Mouse (Mus musculus): ENCODE measurements around the gene Phf21b. TPM values are rescaled to one million over a fixed set of nuclear protein-coding genes. Genes with fewer than 3 reads are reported as not detected.
A peak's percentile ranks its signal among the peaks of the same experiment; 100 is the strongest.

Gene Phf21b
- polyA plus RNA-seq, 1 experiment from 2014 or later, result 18.8 TPM

DNA sequence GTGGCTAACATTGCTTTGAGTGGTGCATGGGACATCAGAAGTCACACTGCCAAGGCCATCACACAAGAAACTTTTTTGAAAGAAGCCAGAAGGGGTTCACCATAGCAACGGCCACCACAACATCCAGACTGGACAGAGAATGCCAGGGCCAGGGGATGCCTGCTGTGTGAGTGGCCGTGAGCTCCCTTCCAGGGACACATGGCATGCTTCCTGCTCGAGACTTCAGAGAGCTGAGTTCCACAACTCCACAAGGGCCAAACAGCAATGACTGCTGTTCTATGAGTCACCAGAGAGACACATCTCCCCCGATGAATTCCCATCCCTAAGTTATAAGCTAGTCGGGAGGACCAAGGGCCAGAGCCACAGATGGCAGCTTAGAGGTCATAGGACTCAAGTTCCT lies 44.7 kb downstream of the Phf21b start:
- no peak for ATAC-seq
- Histone ChIP-seq H3K4me1 (replicated peaks) (peaks cover 72% of the 10 kb centered on the region), H3K27me3 (no peaks in the 10 kb centered on the region), H3K27ac (no peak overlapping the region), H3K36me3 (peaks cover 27% of the 10 kb centered on the region), H3K4me3 (replicated peaks) (no peak overlapping the region), H3K4me2 (replicated peaks) (no peak overlapping the region), H3K9me3 (no peaks in the 10 kb centered on the region), H3K9ac (replicated peaks) (no peak overlapping the region)
- 77% methylated on average over 5 of the region's 5 CpGs for WGBS

DNA sequence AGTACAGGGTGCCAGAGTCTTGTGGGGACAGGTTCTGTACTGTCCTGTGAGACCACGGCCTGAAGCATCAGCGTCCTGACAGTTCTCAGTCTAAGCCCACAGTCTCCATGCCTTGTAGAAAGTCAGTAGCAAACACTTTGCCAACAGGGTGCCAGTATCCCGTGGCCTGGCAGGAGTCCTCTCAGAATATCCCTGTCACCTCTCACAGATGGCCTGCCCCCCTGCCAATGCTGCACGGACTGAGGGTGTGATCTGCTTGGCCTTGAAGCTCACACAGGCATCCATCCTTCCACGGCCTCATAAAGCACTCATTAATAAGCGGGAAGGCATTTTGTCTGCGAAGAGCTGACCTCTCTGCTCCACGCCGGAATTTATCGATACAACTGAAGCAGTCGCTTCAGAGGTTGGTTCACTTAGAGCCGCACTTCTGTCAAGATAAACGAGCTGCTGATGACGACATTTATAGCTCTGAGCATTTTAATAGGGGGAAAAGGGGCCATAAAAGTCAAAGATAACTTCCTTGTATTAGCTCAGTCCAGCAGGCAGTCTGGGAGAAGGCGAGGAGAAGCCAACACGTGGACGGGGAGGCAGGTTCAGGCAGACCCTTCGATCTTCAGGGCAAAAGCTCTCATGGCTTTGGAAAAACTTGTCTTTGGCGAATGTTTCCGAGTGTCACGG lies 46.4 kb downstream of the Phf21b start:
- WGBS, result 80% methylated on average over 21 of the region's 21 CpGs
- Histone ChIP-seq H3K9ac (replicated peaks) (no peak overlapping the region), H3K4me1 (replicated peaks) (peaks cover 55% of the 10 kb centered on the region), H3K27ac (0 out of 2 replicates have a peak overlapping the region, but pooled peaks have one; percentile 25), H3K9me3 (no peaks in the 10 kb centered on the region), H3K36me3 (peaks cover 41% of the 10 kb centered on the region), H3K4me2 (replicated peaks) (no peak overlapping the region), H3K27me3 (no peaks in the 10 kb centered on the region), H3K4me3 (replicated peaks) (no peak overlapping the region)
- no peak for ATAC-seq

DNA sequence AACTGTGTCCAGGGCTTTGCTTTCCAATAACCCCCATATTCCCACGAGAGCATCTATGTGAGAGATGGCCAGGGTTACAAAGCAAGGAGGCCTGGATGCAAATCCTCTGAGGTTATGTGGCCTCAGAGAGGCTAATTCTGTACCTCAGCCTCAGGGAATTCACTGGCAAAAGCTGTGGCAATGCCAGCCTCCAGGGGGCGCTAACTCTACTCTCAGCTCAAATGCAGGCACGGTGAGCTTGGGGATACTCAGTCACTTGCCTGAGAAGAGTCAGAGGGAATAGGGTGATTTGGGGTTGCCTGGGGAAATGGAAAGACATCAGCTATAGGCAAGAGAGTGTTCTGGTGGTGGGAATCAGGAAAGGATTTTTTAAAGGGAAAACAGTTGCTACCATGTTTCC lies 52.2 kb downstream of the Phf21b start:
- H3K9ac ChIP-seq (replicated peaks), result no peak overlapping the region
- H3K27ac ChIP-seq, result no peak overlapping the region
- no peak for ATAC-seq
- H3K9me3 ChIP-seq, result no peaks in the 10 kb centered on the region
- H3K4me3 ChIP-seq (replicated peaks), result no peak overlapping the region
- H3K27me3 ChIP-seq, result no peaks in the 10 kb centered on the region
- H3K4me2 ChIP-seq (replicated peaks), result no peak overlapping the region
- H3K4me1 ChIP-seq (replicated peaks), result peaks cover 4% of the 10 kb centered on the region; the same call in 1 of the 2 replicates
- WGBS, result 50% methylated on average over 3 of the region's 3 CpGs
- H3K36me3 ChIP-seq, result peaks cover 88% of the 10 kb centered on the region

DNA sequence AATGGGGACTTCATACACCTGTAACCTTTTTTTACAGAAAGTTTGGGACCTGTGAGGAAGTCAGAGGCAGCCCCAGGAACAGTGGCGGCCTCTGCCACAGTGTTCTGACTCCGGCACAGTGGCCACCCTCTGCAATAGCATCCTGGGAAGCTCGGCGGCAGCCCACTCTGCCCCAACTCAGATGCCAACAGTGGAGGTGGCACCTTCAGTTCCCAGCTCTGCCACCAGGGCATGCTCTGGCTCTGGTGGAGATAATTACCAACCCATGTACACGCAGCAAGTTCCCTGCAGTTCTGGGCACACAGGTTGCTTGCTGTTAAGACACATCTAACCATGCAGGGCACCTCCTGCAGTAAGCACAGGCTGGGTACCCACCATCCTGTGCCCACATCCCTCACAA lies 55.7 kb downstream of the Phf21b start:
- ATAC-seq, result peak; percentile 47; the same call in 1 of the 2 replicates
- H3K9me3 ChIP-seq, result no peaks in the 10 kb centered on the region
- peaks cover 93% of the 10 kb centered on the region for H3K36me3 ChIP-seq
- no peak overlapping the region for H3K27ac ChIP-seq
- no peaks in the 10 kb centered on the region for H3K27me3 ChIP-seq
- H3K4me1 ChIP-seq (replicated peaks), result no peaks in the 10 kb centered on the region
- 90% methylated on average over 5 of the region's 5 CpGs for WGBS
- no peak overlapping the region for H3K9ac ChIP-seq (replicated peaks)
- no peak overlapping the region for H3K4me2 ChIP-seq (replicated peaks)
- H3K4me3 ChIP-seq (replicated peaks), result no peak overlapping the region

DNA sequence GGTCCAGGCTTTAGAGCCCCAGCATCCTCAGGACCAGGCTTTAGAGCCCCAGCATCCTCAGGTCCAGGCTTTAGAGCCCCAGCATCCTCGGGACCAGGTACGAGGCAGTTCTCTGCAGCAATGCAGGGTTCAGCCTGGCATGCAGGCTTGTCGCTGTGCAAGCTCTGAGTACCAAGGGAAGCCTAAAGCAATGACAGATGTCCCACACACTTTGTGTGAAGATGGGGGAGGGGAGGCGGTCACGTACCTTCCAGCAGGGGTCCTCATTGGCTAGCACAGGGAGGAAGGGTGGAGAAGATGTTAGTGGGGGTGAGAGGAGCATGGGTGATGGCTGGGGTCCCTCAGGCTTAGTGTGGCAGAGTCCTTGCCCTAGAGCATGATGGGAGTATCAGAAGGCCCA lies 62.2 kb downstream of the Phf21b start:
- 83% methylated on average over 5 of the region's 5 CpGs for WGBS
- H3K4me2 ChIP-seq (replicated peaks), result no peak overlapping the region
- H3K27me3 ChIP-seq, result no peaks in the 10 kb centered on the region
- H3K27ac ChIP-seq, result no peak overlapping the region
- H3K4me3 ChIP-seq (replicated peaks), result no peak overlapping the region
- no peak for ATAC-seq
- no peak overlapping the region for H3K9ac ChIP-seq (replicated peaks)
- no peaks in the 10 kb centered on the region for H3K4me1 ChIP-seq (replicated peaks)
- no peaks in the 10 kb centered on the region for H3K9me3 ChIP-seq
- H3K36me3 ChIP-seq, result peaks cover 94% of the 10 kb centered on the region

DNA sequence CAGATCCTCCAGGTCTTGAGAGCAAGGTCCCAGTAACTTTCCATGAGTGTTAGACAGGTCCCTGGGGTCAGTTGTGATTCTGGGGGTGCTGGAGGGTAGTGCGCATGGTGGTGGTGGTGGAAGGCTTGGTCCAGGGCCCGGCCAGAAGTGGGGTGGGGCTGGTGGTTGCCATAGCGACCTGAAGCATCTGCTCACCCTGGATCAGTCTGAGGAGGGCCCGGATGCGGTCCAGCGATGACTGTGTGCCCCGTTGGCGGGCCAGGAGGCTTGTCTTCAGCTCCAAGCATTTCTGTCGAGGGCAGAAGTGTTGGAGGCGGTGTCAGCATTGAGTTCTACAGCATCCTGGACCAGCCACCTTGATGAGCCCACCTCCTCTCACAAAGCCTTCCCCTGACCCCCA lies 68.7 kb downstream of the Phf21b start:
- no peak overlapping the region for H3K4me3 ChIP-seq (replicated peaks)
- H3K9ac ChIP-seq (replicated peaks), result no peak overlapping the region
- H3K4me1 ChIP-seq (replicated peaks), result no peaks in the 10 kb centered on the region
- H3K9me3 ChIP-seq, result no peaks in the 10 kb centered on the region
- H3K36me3 ChIP-seq, result peaks cover 85% of the 10 kb centered on the region
- H3K27ac ChIP-seq, result no peak overlapping the region
- no peaks in the 10 kb centered on the region for H3K27me3 ChIP-seq
- 60% methylated on average over 10 of the region's 10 CpGs for WGBS
- ATAC-seq, result no peak
- no peak overlapping the region for H3K4me2 ChIP-seq (replicated peaks)

DNA sequence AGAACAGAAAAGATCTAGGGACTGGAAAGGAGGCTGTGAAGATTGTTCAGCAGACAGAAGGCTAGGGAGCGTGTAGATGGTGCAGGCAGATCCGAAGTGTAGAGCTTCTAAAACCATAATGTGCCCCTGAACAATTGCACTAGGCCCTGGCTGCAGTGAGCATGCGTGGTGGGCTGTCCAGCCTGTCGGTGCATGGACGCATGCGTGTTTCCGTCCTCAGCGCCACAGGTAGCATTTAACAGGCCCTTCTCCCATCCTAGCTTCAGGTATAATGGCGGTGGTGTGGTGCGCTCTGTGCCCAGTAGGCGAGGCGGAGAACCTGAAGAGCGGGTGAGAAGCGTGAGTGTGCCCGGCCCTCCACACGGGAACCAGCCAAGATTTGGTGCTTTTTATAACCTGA lies 71.0 kb downstream of the Phf21b start:
- no peak for ATAC-seq
- Histone ChIP-seq H3K4me3 (replicated peaks) (no peak overlapping the region), H3K27ac (no peak overlapping the region), H3K4me1 (replicated peaks) (no peaks in the 10 kb centered on the region), H3K9me3 (no peaks in the 10 kb centered on the region), H3K4me2 (replicated peaks) (no peak overlapping the region), H3K9ac (replicated peaks) (no peak overlapping the region), H3K27me3 (no peaks in the 10 kb centered on the region), H3K36me3 (peaks cover 62% of the 10 kb centered on the region)
- WGBS, result 96% methylated on average over 16 of the region's 16 CpGs

DNA sequence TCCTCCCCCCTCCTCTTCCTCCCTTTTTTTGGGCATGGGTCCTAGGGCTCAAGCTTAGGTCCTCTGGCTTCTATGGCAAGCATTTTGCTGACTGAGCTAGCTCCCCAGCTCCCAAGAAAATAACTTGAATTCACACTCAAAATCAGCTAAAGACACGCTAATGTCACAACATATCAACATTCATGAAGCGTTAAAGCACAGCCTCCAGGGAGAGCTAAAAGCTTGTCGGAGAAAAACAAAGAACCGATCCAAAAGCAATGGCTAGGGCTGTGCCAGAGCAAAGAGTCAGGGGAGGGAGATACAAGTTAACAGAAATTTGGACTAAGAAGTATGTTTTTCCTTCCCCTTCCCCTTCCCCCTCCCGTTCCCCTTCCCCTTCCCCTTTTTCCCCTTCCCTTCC lies 77.3 kb downstream of the Phf21b start:
- Histone ChIP-seq H3K27me3 (no peaks in the 10 kb centered on the region), H3K4me1 (replicated peaks) (peaks cover 27% of the 10 kb centered on the region), H3K36me3 (0 out of 2 replicates have a peak, but pooled peaks cover 3% of the 10 kb centered on the region), H3K27ac (no peak overlapping the region), H3K9me3 (no peaks in the 10 kb centered on the region), H3K4me2 (replicated peaks) (no peak overlapping the region), H3K4me3 (replicated peaks) (no peak overlapping the region), H3K9ac (replicated peaks) (no peak overlapping the region)
- WGBS, result 40% methylated on average over 5 of the region's 5 CpGs
- ATAC-seq, result no peak

DNA sequence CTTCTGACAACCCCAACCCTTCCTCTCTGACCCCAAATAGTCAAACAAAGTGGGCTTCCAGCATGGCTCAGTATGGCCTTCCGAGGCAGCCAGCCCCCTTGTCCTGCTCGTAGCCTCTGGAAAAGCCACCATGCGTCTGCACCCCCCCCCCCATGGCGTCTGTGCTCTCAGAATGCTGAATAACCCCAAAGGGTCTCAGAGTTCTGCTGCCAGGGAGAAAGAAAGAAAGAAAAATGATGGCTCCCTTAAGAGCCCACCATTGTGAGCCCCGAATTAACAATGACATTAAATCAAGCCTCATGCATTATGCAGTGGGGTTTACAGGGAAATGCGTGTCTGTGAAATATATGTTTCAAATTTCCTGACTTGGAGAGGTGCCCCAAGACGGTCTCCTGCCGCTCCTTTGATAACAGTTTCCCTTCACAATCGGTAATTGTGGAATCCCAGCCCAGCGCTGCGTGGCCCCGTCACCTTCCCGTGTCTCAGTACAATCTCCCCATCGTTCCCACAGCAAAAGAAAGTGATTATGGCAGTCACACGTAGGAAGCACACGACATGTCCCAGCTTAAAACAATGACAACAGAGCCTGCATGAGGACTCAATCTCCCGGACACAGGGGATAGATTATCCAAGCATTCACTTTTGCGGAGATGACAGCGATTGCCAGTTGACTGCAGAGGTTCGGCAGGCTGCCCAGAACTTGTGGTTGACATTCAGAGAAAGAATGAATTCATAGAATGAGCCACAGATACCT lies 80.3 kb downstream of the Phf21b start:
- Histone ChIP-seq H3K4me3 (replicated peaks) (0 out of 2 replicates have a peak overlapping the region, but pooled peaks have one; percentile 8), H3K27ac (peak overlapping the region; percentile 57), H3K9ac (replicated peaks) (peak overlapping the region; percentile 25; the same call in 1 of the 2 replicates)

DNA sequence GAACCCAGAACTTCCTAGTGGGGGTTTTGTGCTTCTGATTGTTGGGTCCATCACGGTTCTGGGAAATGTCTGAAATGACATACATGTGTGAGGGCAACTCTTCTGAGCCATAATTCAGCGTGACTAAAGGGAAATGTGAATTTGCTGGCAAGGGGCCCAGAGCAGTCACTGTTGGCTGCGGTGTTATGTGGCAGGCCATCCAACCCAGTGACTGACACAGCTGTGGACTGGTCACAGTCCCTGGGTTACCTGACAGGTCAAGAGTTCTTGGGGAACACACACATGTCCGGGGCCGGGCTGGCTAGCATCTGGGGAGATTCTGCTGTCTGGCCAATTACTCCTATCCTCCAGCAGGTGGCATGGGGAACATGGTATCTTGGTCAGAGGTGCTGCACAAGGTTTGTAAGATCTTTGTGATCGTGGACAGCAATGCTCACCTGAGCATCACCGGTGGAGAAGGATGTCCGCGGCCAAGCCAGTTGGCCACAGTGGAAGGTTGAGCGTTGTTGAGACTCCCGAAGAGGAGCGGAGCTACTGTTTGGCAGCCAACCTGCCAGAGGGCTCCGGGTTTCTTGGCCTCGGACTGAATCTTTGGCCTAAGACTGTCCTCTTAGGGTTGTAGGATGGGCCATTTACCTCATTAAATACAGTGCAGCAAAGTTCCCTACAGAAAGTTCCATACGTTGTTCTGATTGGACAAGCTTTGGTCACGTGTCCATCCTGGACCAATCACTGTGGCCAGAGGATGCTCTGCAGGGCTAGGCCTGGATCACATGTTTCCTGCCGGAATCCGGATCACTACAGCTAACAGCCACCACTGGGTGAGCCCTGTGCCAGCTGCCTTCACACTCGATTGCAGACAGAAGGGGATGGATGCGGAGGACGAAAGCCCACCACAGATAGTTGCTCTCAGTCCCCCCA lies 83.4 kb downstream of the Phf21b start:
- Histone ChIP-seq H3K9me3 (no peaks in the 10 kb centered on the region), H3K9ac (replicated peaks) (no peak overlapping the region), H3K27me3 (no peaks in the 10 kb centered on the region), H3K4me1 (replicated peaks) (peaks cover 31% of the 10 kb centered on the region), H3K4me3 (replicated peaks) (no peak overlapping the region), H3K36me3 (no peaks in the 10 kb centered on the region), H3K27ac (no peak overlapping the region), H3K4me2 (replicated peaks) (no peak overlapping the region)
- WGBS, result 81% methylated on average over 21 of the region's 21 CpGs
- ATAC-seq, result 0 out of 2 replicates have a peak, but pooled peaks have one; percentile 31

More for the DNA sequence above, 80.3 kb downstream of the Phf21b start:
- ATAC-seq, result peak; percentile 64
- Histone ChIP-seq H3K36me3 (no peaks in the 10 kb centered on the region), H3K27me3 (no peaks in the 10 kb centered on the region), H3K4me1 (replicated peaks) (peaks cover 34% of the 10 kb centered on the region), H3K4me2 (replicated peaks) (peak overlapping the region; percentile 39), H3K9me3 (no peaks in the 10 kb centered on the region)
- 8% methylated on average over 20 of the region's 20 CpGs for WGBS

DNA sequence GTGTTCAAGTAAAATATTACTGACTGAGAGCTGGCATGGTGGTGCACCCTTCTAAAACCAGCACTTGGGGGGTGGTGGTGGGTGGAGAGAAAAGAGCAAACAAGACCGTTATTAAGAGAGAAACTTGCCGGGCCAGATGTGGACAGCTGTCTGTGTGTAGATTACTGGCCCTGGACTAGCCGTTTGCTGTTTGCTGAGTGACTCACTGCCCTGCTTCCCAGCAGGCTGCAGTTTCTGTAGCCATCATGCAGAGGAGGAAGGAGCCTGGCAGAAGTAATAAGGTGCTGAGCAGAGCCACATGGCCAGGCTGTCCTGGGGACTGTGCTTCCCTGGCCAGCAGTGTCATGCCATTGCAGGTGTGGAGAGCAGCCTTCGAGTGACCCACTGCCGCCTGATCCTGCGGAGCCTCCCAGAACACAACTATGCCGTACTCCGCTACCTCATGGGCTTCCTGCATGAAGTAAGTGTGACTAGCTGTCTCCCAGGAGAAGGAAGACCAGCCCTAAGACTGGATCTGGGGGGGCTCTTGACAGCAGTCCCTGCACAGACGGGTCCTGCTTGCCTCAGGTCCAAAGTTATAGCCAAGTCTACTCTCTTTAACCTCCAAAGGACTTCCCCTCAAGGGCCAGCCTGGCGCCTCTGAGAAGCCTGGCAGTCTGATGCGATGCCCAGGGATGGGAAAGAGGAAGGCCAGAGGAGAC lies 86.1 kb downstream of the Phf21b start:
- Histone ChIP-seq H3K9ac (replicated peaks) (no peak overlapping the region), H3K9me3 (no peaks in the 10 kb centered on the region), H3K36me3 (no peaks in the 10 kb centered on the region), H3K4me3 (replicated peaks) (no peak overlapping the region), H3K4me2 (replicated peaks) (no peak overlapping the region), H3K27ac (no peak overlapping the region), H3K4me1 (replicated peaks) (peaks cover 16% of the 10 kb centered on the region), H3K27me3 (no peaks in the 10 kb centered on the region)
- WGBS, result 83% methylated on average over 11 of the region's 11 CpGs
- no peak for ATAC-seq
